Mouse (Mus musculus) midbrain, embryonic 16.5 days (tissue): ENCODE measurements around the gene Mxra7. TPM values are rescaled to one million over a fixed set of nuclear protein-coding genes. Genes with fewer than 3 reads are reported as not detected.

Experiments
- ATAC-seq: fragments of 200-750 bp; cut with Nextera tagmentation; 2 replicates; pipeline ENCODE4 v1.8.0; 2017; ENCODE audit warnings: moderate TSS enrichment
- H3K27ac ChIP-seq: fragments of 300-500 bp; sonication (generic); 2 replicates; pipeline ENCODE4 v1.5.1; 2014; ENCODE audit warnings: mild to moderate bottlenecking, low read length, mixed read lengths
- H3K27me3 ChIP-seq: fragments of 300-500 bp; sonication (generic); 2 replicates; pipeline ENCODE4 v1.6.1; 2014; ENCODE audit warnings: low read depth, low read length, mixed read lengths; ENCODE audit not compliant: control insufficient read depth, insufficient read depth
- H3K36me3 ChIP-seq: fragments of 300-500 bp; sonication (generic); 2 replicates; pipeline ENCODE4 v1.6.1; 2014; ENCODE audit warnings: mild to moderate bottlenecking, low read length, moderate library complexity, mixed read lengths; ENCODE audit not compliant: control insufficient read depth, insufficient read depth
- H3K4me1 ChIP-seq: fragments of 300-500 bp; sonication (generic); 2 replicates; pipeline ENCODE4 v1.6.1; 2014; ENCODE audit warnings: mild to moderate bottlenecking, low read length, mixed read lengths; ENCODE audit not compliant: control insufficient read depth, insufficient read depth
- H3K4me2 ChIP-seq: fragments of 300-500 bp; sonication (generic); 2 replicates; pipeline ENCODE4 v1.6.1; 2014; ENCODE audit warnings: mild to moderate bottlenecking, low read length, mixed read lengths
- H3K4me3 ChIP-seq: fragments of 300-500 bp; sonication (generic); 2 replicates; pipeline ENCODE4 v1.5.1; 2014; ENCODE audit warnings: low read depth, mild to moderate bottlenecking, low read length, moderate library complexity, mixed read lengths
- H3K9ac ChIP-seq: fragments of 300-500 bp; sonication (generic); 2 replicates; pipeline ENCODE4 v1.6.1; 2014; ENCODE audit warnings: low read depth, low read length, mixed read lengths
- H3K9me3 ChIP-seq: fragments of 300-500 bp; sonication (generic); replicated peaks from 2 replicates; pipeline ENCODE4 v1.6.1; 2014; ENCODE audit warnings: mild to moderate bottlenecking, low read length, mixed read lengths; ENCODE audit not compliant: control insufficient read depth, poor library complexity, severe bottlenecking
- WGBS: fragments of 180-500 bp; shearing (Covaris S2); extraction: QIAGEN DNeasy Blood & Tissue Kit; methylation state at CpG from one replicate; pipeline ENCODE4 v1.1.7; 2014; 5-methylcytosine and 5-hydroxymethylcytosine counted together
- polyA plus RNA-seq: library from polyadenylated mRNA; unstranded; fragments of >200 nt; fragmentation: Nextera tagmentation; extraction: Ambion mirVana; gene quantifications from 2 replicates; pipeline ENCODE4 v1.2.1, GENCODE M21; 2015

The Mxra7 gene
- polyA plus RNA-seq, 1 experiment from 2014 or later: 21.8 TPM

- Histone ChIP-seq H3K9me3 (no peaks in the 10 kb centered on the region), H3K27ac (no peak overlapping the region; the same call in 1 of the 2 replicates), H3K27me3 (no peaks in the 10 kb centered on the region), H3K4me1 (peaks cover 26% of the 10 kb centered on the region), H3K4me3 (no peak overlapping the region), H3K36me3 (no peaks in the 10 kb centered on the region), H3K9ac (no peak overlapping the region), H3K4me2 (no peak overlapping the region)
- ATAC-seq: no peak
- 74% methylated on average over 3 of the region's 3 CpGs for WGBS
Measured at GRCm38 (mm10) chr11:116807526-116807925, 20.3 kb downstream of the Mxra7 start.

- Histone ChIP-seq H3K27ac (no peak overlapping the region), H3K4me2 (no peak overlapping the region), H3K4me1 (peaks cover 22% of the 10 kb centered on the region), H3K27me3 (no peaks in the 10 kb centered on the region), H3K9me3 (no peaks in the 10 kb centered on the region), H3K9ac (no peak overlapping the region), H3K36me3 (no peaks in the 10 kb centered on the region), H3K4me3 (no peak overlapping the region)
- WGBS: 53% methylated on average over 7 of the region's 7 CpGs
- ATAC-seq: no peak
Measured at GRCm38 (mm10) chr11:116807116-116807515, 20.7 kb downstream of the Mxra7 start.

GRCm38 (mm10) chr11:116806136-116807071, 21.4 kb downstream of the Mxra7 start:
- no peak overlapping the region for H3K4me3 ChIP-seq
- no peak for ATAC-seq
- H3K4me1 ChIP-seq: peaks cover 17% of the 10 kb centered on the region
- no peak overlapping the region for H3K9ac ChIP-seq
- H3K36me3 ChIP-seq: no peaks in the 10 kb centered on the region
- 72% methylated on average over 15 of the region's 15 CpGs for WGBS
- H3K27ac ChIP-seq: no peak overlapping the region
- H3K27me3 ChIP-seq: no peaks in the 10 kb centered on the region
- no peak overlapping the region for H3K4me2 ChIP-seq
- H3K9me3 ChIP-seq: no peaks in the 10 kb centered on the region

GRCm38 (mm10) chr11:116802709-116803108, 25.1 kb downstream of the Mxra7 start:
- no peaks in the 10 kb centered on the region for H3K36me3 ChIP-seq

GRCm38 (mm10) chr11:116801106-116801505, 26.7 kb downstream of the Mxra7 start:
- H3K9me3 ChIP-seq: no peaks in the 10 kb centered on the region
- ATAC-seq: no peak
- H3K27ac ChIP-seq: no peak overlapping the region
- no peaks in the 10 kb centered on the region for H3K4me1 ChIP-seq
- H3K9ac ChIP-seq: no peak overlapping the region
- H3K4me2 ChIP-seq: no peak overlapping the region
- H3K4me3 ChIP-seq: no peak overlapping the region
- no peaks in the 10 kb centered on the region for H3K36me3 ChIP-seq
- 69% methylated on average over 5 of the region's 5 CpGs for WGBS
- no peaks in the 10 kb centered on the region for H3K27me3 ChIP-seq

More at GRCm38 (mm10) chr11:116802709-116803108, 25.1 kb downstream of the Mxra7 start:
- no peak for ATAC-seq
- no peaks in the 10 kb centered on the region for H3K9me3 ChIP-seq
- H3K9ac ChIP-seq: no peak overlapping the region
- no peak overlapping the region for H3K27ac ChIP-seq
- no peaks in the 10 kb centered on the region for H3K27me3 ChIP-seq
- H3K4me3 ChIP-seq: no peak overlapping the region
- H3K4me1 ChIP-seq: peaks cover 4% of the 10 kb centered on the region; the same call in 1 of the 2 replicates
- WGBS: 90% methylated on average over 5 of the region's 5 CpGs
- no peak overlapping the region for H3K4me2 ChIP-seq

GRCm38 (mm10) chr11:116799364-116799763, 28.5 kb downstream of the Mxra7 start:
- Histone ChIP-seq H3K4me2 (no peak overlapping the region), H3K4me1 (no peaks in the 10 kb centered on the region), H3K27ac (no peak overlapping the region), H3K9ac (no peak overlapping the region), H3K36me3 (no peaks in the 10 kb centered on the region), H3K9me3 (no peaks in the 10 kb centered on the region), H3K4me3 (no peak overlapping the region), H3K27me3 (no peaks in the 10 kb centered on the region)
- whole genome bisulfite sequencing: 93% methylated on average over 5 of the region's 5 CpGs
- ATAC-seq: no peak

GRCm38 (mm10) chr11:116784221-116784620, 43.6 kb downstream of the Mxra7 start:
- ATAC-seq: no peak
- 83% methylated on average over 10 of the region's 10 CpGs for WGBS
- H3K4me1 ChIP-seq: no peaks in the 10 kb centered on the region
- H3K27me3 ChIP-seq: no peaks in the 10 kb centered on the region
- H3K4me3 ChIP-seq: no peak overlapping the region
- H3K9me3 ChIP-seq: no peaks in the 10 kb centered on the region
- no peak overlapping the region for H3K4me2 ChIP-seq
- H3K9ac ChIP-seq: no peak overlapping the region
- no peak overlapping the region for H3K27ac ChIP-seq
- no peaks in the 10 kb centered on the region for H3K36me3 ChIP-seq

GRCm38 (mm10) chr11:116782737-116783145, 45.1 kb downstream of the Mxra7 start:
- no peaks in the 10 kb centered on the region for H3K36me3 ChIP-seq
- H3K27ac ChIP-seq: no peak overlapping the region
- H3K4me3 ChIP-seq: no peak overlapping the region
- no peaks in the 10 kb centered on the region for H3K4me1 ChIP-seq
- H3K27me3 ChIP-seq: no peaks in the 10 kb centered on the region
- H3K4me2 ChIP-seq: no peak overlapping the region
- H3K9me3 ChIP-seq: no peaks in the 10 kb centered on the region
- WGBS: 78% methylated on average over 9 of the region's 9 CpGs
- ATAC-seq: no peak
- no peak overlapping the region for H3K9ac ChIP-seq

GRCm38 (mm10) chr11:116775407-116775806, 52.4 kb downstream of the Mxra7 start, which contains the start of gene St6galnac1:
Gene St6galnac1, minus strand, starts transcription at chr11:116775507.
- Histone ChIP-seq H3K9me3 (no peaks in the 10 kb centered on the region), H3K27me3 (no peaks in the 10 kb centered on the region), H3K4me3 (no peak within 1 kb of the TSS), H3K4me2 (no peak within 1 kb of the TSS), H3K9ac (no peak within 1 kb of the TSS), H3K36me3 (no peaks in the 10 kb centered on the region), H3K4me1 (no peaks in the 10 kb centered on the region), H3K27ac (no peak within 1 kb of the TSS)
- ATAC-seq: no peak
- 87% methylated on average over 7 of the region's 7 CpGs for WGBS
